Mouse (Mus musculus): Measurements from ENCODE around the gene Mypn.

The Mypn gene

GRCm38 (mm10) chr10:63099941-63100562 lies 103.7 kb downstream of the Mypn start:
- peak; percentile 95 for DNase-seq

DNA sequence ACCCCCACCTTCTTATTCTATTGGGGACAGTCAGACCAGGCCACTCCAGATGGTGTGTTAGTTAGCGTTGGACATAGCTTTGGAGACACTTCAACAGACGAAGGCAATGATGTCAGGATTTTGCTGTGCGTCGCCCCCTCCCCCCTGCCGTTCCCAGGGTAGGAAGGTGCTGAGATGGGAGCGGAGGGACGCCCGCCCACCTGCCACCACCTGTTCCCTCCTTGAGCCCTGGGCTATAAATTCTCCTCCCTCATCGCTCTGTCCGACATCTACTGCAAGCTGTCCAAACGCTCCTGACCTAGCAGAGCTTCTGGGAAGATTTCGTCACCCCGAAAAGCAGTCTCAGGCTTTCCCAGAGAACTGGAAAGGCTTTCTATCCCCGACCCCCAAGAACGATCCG lies 104.2 kb downstream of the Mypn start, which contains the start of gene Atoh7:
Gene Atoh7 (plus strand): TSS at position 131 of the 400 bp plus-strand sequence.
- DNase-seq = peak; percentile 95 to 96

- no peak for DNase-seq
Measured at GRCm38 (mm10) chr10:63098191-63098590, 105.6 kb downstream of the Mypn start.

GRCm38 (mm10) chr10:63096757-63097156 lies 107.0 kb downstream of the Mypn start:
- DNase-seq = no peak

- peak; percentile 70 to 72 for DNase-seq
Measured at GRCm38 (mm10) chr10:63092616-63093550, 110.9 kb downstream of the Mypn start.

- DNase-seq = no peak
Measured at GRCm38 (mm10) chr10:63091915-63092314, 111.8 kb downstream of the Mypn start.

DNA sequence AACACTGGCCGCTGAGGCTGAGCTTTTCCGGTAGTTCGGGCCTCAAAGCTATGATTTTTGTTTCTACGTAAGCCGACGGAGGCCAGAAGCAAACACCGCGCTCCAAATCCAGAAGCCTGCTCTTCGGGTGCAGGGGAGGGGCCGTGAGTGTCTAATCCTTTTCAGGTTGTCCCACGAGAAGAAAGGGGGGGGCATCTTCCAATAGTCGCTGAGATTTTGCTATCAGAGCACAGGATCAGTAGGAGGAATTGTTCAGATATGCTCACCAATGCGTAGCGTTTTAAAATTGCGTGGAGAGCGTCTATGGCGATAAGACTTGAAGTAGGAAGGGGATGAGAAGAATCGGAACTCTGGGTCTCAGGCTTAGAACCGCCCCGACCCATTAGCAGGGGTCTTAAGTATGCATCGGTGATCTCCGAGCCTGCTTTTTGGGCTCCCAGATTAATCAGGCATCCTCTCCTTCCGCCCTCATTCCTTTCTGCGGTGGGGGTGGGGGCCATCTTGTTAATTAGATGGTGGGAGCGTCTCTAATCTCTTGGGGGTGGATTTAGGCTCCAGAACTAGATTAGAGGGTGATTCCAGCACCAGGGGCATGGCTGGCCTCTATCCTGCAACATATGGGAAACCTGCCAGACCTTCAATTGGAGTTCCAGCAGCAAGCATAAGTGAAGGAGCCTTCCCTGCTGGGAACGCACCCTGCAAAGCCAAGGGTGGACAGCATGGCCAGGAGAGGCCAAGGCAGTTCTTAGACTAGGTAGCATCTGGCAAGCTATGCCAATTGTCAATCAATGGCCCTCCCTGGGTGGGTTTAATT lies 113.8 kb downstream of the Mypn start:
- peak; percentile 59 to 64 for DNase-seq

DNA sequence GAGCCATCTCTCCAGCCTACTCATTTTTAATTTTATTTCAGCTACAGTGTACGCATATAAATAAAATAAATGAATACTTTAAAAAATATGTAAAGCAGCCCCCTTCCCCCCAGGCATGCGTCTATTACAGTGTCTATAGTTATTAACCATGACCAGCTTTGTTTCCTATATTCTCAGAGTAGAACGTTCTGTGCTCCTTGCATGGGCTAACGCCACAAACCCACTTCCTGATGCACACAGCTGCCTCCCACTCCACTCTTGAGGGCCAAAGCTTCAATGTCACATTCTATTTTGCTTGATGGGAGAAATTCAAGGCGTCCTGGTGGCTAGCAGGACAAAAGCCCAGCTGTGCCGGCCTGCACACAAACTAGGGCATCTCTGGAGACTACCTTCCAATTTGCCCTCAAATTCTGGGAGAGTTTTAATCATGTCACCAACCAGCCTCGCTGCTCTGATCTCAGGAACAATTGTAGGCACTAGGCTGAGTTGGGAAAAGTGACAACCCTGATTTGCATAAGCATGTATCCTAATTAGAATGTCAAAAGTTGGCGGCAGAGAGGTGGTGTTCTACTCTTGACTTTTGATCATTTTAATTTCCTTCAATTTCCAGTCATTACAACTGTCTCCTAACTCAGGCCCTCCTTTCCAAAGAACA lies 114.5 kb downstream of the Mypn start:
- peak in 1 of 2 experiments; percentile 18 for DNase-seq

- no peak for DNase-seq
Measured at GRCm38 (mm10) chr10:63086304-63086703, 117.4 kb downstream of the Mypn start.

DNA sequence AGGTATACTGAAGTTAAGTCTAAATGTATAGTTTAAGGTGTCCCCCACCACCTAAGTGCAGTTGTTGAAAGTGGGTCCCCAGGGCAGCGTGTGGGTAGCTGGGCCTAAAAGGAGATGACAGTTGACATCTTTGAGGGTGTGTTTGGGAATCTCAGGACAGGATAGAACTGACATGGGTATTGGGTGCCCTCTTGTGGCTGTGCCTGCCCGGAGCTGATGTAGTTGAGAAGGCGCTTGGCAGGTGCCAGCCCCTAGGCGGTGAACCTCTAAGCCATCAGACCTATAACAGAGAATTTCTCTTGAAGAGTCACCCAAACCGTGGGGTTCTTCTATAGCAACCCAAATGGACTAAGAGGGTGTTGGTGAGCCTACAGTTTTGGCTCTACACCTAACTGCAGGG lies 137.8 kb downstream of the Mypn start:
- peak; percentile 89 to 94 for DNase-seq

All from cerebellum, postnatal 25 days (tissue).